Mouse (Mus musculus) retina, adult 2 months (tissue): ENCODE measurements around the gene Tdpoz5.
"Not testable (repeated sequence)": the region's sequence is repeated elsewhere in the genome, so short reads cannot be mapped to it uniquely, and the experiment has no call there.

Experiments
- DNase-seq: peaks from one replicate; pipeline ENCODE4 v3.0.0-alpha.2; 2012; ENCODE audit warnings: low read depth, low spot score

Tdpoz5 gene

GRCm38 (mm10) chr3:93961214-93961613, at the start of gene Tdpoz5:
Tdpoz5 (minus strand) TSS chr3:93961314.
- not testable (repeated sequence) for DNase-seq

- not testable (repeated sequence) for DNase-seq
These were observed 7.8 kb upstream of the Tdpoz5 start for GRCm38 (mm10) chr3:93968938-93969337.

GRCm38 (mm10) chr3:93943443-93943842, 17.7 kb downstream of the Tdpoz5 start, which contains the start of gene Gm9117:
Gm9117 (minus strand) TSS chr3:93943543.
- not testable (repeated sequence) for DNase-seq

- DNase-seq = not testable (repeated sequence)
These were observed 22.7 kb downstream of the Tdpoz5 start for GRCm38 (mm10) chr3:93938386-93938785.
